Mouse (Mus musculus): ENCODE results near the gene Myh8. TPM values are rescaled to one million over a fixed set of nuclear protein-coding genes. Genes with fewer than 3 reads are reported as not detected.

Myh8 gene
- polyA plus RNA-seq, 1 experiment from 2014 or later, result 1.1 TPM

DNA sequence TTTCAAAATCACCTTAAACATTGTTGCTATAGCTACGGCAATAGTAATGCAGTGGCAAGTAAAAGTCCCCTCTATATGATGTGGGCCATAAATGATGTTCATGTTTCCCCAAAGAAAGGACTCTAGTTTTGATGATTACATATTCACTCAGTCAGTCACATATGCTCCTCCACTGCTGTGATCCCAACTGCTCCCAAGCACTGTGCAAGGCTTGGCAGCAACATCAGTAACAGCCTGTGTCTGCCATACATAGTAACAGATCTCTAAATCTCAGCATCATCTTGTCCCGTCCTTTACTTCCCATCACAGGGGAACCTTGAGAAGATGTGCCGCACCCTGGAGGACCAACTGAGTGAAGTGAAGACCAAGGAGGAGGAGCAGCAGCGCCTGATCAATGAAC lies 23.2 kb upstream of the Myh8 start:
- ATAC-seq (replicated peaks; ENCODE audit: insufficient number of reproducible peaks, low FRiP score, low TSS enrichment, low read depth), result no peak
- no peaks in the 10 kb centered on the region for H3K9me3 ChIP-seq (replicated peaks; ENCODE audit: control insufficient read depth, low read length)
- WGBS, result 97% methylated on average over 4 of the region's 4 CpGs

DNA sequence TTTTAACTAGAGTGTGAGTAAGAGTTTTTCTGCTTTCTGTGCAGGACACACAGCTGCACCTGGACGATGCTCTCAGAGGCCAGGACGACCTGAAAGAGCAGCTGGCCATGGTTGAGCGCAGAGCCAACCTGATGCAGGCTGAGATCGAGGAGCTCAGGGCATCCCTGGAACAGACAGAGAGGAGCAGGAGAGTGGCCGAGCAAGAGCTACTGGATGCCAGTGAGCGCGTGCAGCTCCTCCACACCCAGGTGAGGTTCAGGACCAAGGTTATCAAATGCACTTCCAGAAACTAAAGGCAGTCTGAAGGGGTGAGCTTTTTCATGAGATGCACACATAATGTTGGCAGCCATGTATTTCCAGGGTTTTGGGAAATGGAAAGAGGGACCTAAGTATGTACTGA lies 19.9 kb upstream of the Myh8 start:
- H3K27ac ChIP-seq (replicated peaks; ENCODE audit: low read depth, low read length), result no peak overlapping the region
- H3K36me3 ChIP-seq (replicated peaks; ENCODE audit: control insufficient read depth, insufficient read depth, low read depth, low read length), result no peaks in the 10 kb centered on the region
- H3K4me3 ChIP-seq (ENCODE audit: low read depth, low read length), result no peak overlapping the region
- DNase-seq (ENCODE audit: low spot score) (no peak), ATAC-seq (replicated peaks; ENCODE audit: insufficient number of reproducible peaks, low FRiP score, low TSS enrichment, low read depth) (no peak)
- H3K4me1 ChIP-seq (ENCODE audit: control insufficient read depth, insufficient read depth, low read length), result no peaks in the 10 kb centered on the region
- no peaks in the 10 kb centered on the region for H3K27me3 ChIP-seq (ENCODE audit: control insufficient read depth, insufficient read depth, low read length)
- no peaks in the 10 kb centered on the region for H3K9me3 ChIP-seq (replicated peaks; ENCODE audit: control insufficient read depth, low read length)
- WGBS, result 81% methylated on average over 7 of the region's 7 CpGs
- no peak overlapping the region for H3K4me2 ChIP-seq (ENCODE audit: low read depth, low read length)
- no peak overlapping the region for H3K9ac ChIP-seq (replicated peaks; ENCODE audit: low read length)

More for the DNA sequence above, 23.2 kb upstream of the Myh8 start:
- no peaks in the 10 kb centered on the region for H3K36me3 ChIP-seq (replicated peaks; ENCODE audit: control insufficient read depth, insufficient read depth, low read depth, low read length)
- H3K4me1 ChIP-seq (ENCODE audit: control insufficient read depth, insufficient read depth, low read length), result no peaks in the 10 kb centered on the region
- no peaks in the 10 kb centered on the region for H3K27me3 ChIP-seq (ENCODE audit: control insufficient read depth, insufficient read depth, low read length)
- H3K9ac ChIP-seq (replicated peaks; ENCODE audit: low read length), result no peak overlapping the region
- DNase-seq (ENCODE audit: low spot score), result no peak
- H3K4me3 ChIP-seq (ENCODE audit: low read depth, low read length), result no peak overlapping the region
- no peak overlapping the region for H3K27ac ChIP-seq (replicated peaks; ENCODE audit: low read depth, low read length)
- H3K4me2 ChIP-seq (ENCODE audit: low read depth, low read length), result no peak overlapping the region

DNA sequence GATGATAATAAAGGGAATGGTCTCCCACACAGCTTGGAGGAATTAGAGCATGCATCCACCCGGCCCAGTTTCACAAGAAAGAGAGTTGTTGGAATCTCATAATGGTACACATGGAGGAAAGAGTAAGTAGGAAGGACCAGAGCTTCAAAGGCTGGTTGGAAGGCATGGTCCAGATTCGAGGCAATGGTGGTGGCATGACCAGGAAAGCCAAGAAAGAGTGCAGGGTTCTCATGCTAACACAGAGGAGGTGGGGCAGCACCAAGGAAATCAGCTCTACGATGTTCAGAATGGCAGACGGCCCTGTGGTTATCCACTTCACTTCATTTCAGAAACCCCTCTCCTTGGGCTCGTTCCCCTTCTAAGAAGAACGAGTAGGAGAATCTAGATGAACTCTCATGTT lies 16.0 kb upstream of the Myh8 start:
- no peak overlapping the region for H3K9ac ChIP-seq (replicated peaks; ENCODE audit: low read length)
- H3K27me3 ChIP-seq (ENCODE audit: control insufficient read depth, insufficient read depth, low read length), result no peaks in the 10 kb centered on the region
- 80% methylated on average over 6 of the region's 6 CpGs for WGBS
- no peaks in the 10 kb centered on the region for H3K9me3 ChIP-seq (replicated peaks; ENCODE audit: control insufficient read depth, low read length)
- DNase-seq (ENCODE audit: low spot score), result no peak
- H3K4me1 ChIP-seq (ENCODE audit: control insufficient read depth, insufficient read depth, low read length), result no peaks in the 10 kb centered on the region
- H3K4me2 ChIP-seq (ENCODE audit: low read depth, low read length), result no peak overlapping the region
- H3K4me3 ChIP-seq (ENCODE audit: low read depth, low read length), result no peak overlapping the region
- H3K27ac ChIP-seq (replicated peaks; ENCODE audit: low read depth, low read length), result no peak overlapping the region
- no peaks in the 10 kb centered on the region for H3K36me3 ChIP-seq (replicated peaks; ENCODE audit: control insufficient read depth, insufficient read depth, low read depth, low read length)
- no peak for ATAC-seq (replicated peaks; ENCODE audit: insufficient number of reproducible peaks, low FRiP score, low TSS enrichment, low read depth)

- Histone ChIP-seq H3K27ac (replicated peaks; ENCODE audit: low read depth, low read length) (no peak overlapping the region), H3K4me3 (ENCODE audit: low read depth, low read length) (no peak overlapping the region), H3K27me3 (ENCODE audit: control insufficient read depth, insufficient read depth, low read length) (no peaks in the 10 kb centered on the region), H3K4me1 (ENCODE audit: control insufficient read depth, insufficient read depth, low read length) (no peaks in the 10 kb centered on the region), H3K36me3 (replicated peaks; ENCODE audit: control insufficient read depth, insufficient read depth, low read depth, low read length) (no peaks in the 10 kb centered on the region), H3K4me2 (ENCODE audit: low read depth, low read length) (no peak overlapping the region), H3K9ac (replicated peaks; ENCODE audit: low read length) (no peak overlapping the region), H3K9me3 (replicated peaks; ENCODE audit: control insufficient read depth, low read length) (no peaks in the 10 kb centered on the region)
- 78% methylated on average over 1 of the region's 1 CpGs for WGBS
- no peak for ATAC-seq (replicated peaks; ENCODE audit: insufficient number of reproducible peaks, low FRiP score, low TSS enrichment, low read depth)
- no peak for DNase-seq (ENCODE audit: low spot score)
These were observed 16.5 kb downstream of the Myh8 start for GRCm38 (mm10) chr11:67293440-67293839.

- no peaks in the 10 kb centered on the region for H3K4me1 ChIP-seq (ENCODE audit: control insufficient read depth, insufficient read depth, low read length)
- H3K27me3 ChIP-seq (ENCODE audit: control insufficient read depth, insufficient read depth, low read length), result no peaks in the 10 kb centered on the region
- no peak overlapping the region for H3K4me2 ChIP-seq (ENCODE audit: low read depth, low read length)
- no peaks in the 10 kb centered on the region for H3K36me3 ChIP-seq (replicated peaks; ENCODE audit: control insufficient read depth, insufficient read depth, low read depth, low read length)
- ATAC-seq (replicated peaks; ENCODE audit: insufficient number of reproducible peaks, low FRiP score, low TSS enrichment, low read depth) (no peak), DNase-seq (ENCODE audit: low spot score) (peak; percentile 30)
- H3K4me3 ChIP-seq (ENCODE audit: low read depth, low read length), result no peak overlapping the region
- H3K9me3 ChIP-seq (replicated peaks; ENCODE audit: control insufficient read depth, low read length), result no peaks in the 10 kb centered on the region
- no peak overlapping the region for H3K9ac ChIP-seq (replicated peaks; ENCODE audit: low read length)
- H3K27ac ChIP-seq (replicated peaks; ENCODE audit: low read depth, low read length), result no peak overlapping the region
- 49% methylated on average over 15 of the region's 15 CpGs for WGBS
These were observed 37.0 kb downstream of the Myh8 start for GRCm38 (mm10) chr11:67313733-67314452.

DNA sequence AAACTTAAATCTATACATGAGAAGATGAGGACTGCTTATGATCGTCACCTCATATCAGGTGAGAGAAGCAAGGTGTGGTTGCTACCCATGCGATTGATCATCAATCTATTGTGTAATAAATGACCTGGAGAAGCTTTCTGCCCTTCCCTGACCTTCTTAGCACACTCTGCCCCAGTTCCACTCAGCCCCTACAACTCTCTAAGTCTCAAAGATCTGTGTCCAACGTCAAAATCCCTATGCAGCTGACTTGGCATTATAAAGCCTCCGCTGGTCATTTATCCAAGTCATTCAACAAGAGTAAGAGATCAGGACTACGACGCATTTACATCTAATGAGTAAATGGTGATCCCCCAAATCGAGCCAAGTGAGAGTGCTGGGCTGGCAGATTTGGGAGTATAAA lies 44.4 kb downstream of the Myh8 start, which contains the start of gene Myh13:
Gene Myh13, plus strand, starts transcription at position 301 of the 400 bp plus-strand sequence.
- no peaks in the 10 kb centered on the region for H3K36me3 ChIP-seq (replicated peaks; ENCODE audit: control insufficient read depth, insufficient read depth, low read depth, low read length)
- H3K27me3 ChIP-seq (ENCODE audit: control insufficient read depth, insufficient read depth, low read length), result no peaks in the 10 kb centered on the region
- H3K4me3 ChIP-seq (ENCODE audit: low read depth, low read length), result no peak within 1 kb of the TSS
- no peak within 1 kb of the TSS for H3K4me2 ChIP-seq (ENCODE audit: low read depth, low read length)
- 84% methylated on average over 7 of the region's 7 CpGs for WGBS
- no peak within 1 kb of the TSS for H3K9ac ChIP-seq (replicated peaks; ENCODE audit: low read length)
- ATAC-seq (replicated peaks; ENCODE audit: insufficient number of reproducible peaks, low FRiP score, low TSS enrichment, low read depth), result no peak
- DNase-seq (ENCODE audit: low spot score), result no peak
- H3K27ac ChIP-seq (replicated peaks; ENCODE audit: low read depth, low read length), result no peak within 1 kb of the TSS
- H3K9me3 ChIP-seq (replicated peaks; ENCODE audit: control insufficient read depth, low read length), result no peaks in the 10 kb centered on the region
- no peaks in the 10 kb centered on the region for H3K4me1 ChIP-seq (ENCODE audit: control insufficient read depth, insufficient read depth, low read length)

GRCm38 (mm10) chr11:67326536-67326935 lies 49.6 kb downstream of the Myh8 start:
- WGBS, result 70% methylated on average over 2 of the region's 2 CpGs
- Histone ChIP-seq H3K4me1 (ENCODE audit: control insufficient read depth, insufficient read depth, low read length) (no peaks in the 10 kb centered on the region), H3K27ac (replicated peaks; ENCODE audit: low read depth, low read length) (no peak overlapping the region), H3K9me3 (replicated peaks; ENCODE audit: control insufficient read depth, low read length) (no peaks in the 10 kb centered on the region), H3K36me3 (replicated peaks; ENCODE audit: control insufficient read depth, insufficient read depth, low read depth, low read length) (no peaks in the 10 kb centered on the region), H3K4me2 (ENCODE audit: low read depth, low read length) (no peak overlapping the region), H3K27me3 (ENCODE audit: control insufficient read depth, insufficient read depth, low read length) (no peaks in the 10 kb centered on the region), H3K4me3 (ENCODE audit: low read depth, low read length) (no peak overlapping the region), H3K9ac (replicated peaks; ENCODE audit: low read length) (no peak overlapping the region)
- ATAC-seq (replicated peaks; ENCODE audit: insufficient number of reproducible peaks, low FRiP score, low TSS enrichment, low read depth) (no peak), DNase-seq (ENCODE audit: low spot score) (no peak)

- ATAC-seq (replicated peaks; ENCODE audit: insufficient number of reproducible peaks, low FRiP score, low TSS enrichment, low read depth) (no peak), DNase-seq (ENCODE audit: low spot score) (no peak)
- no peaks in the 10 kb centered on the region for H3K36me3 ChIP-seq (replicated peaks; ENCODE audit: control insufficient read depth, insufficient read depth, low read depth, low read length)
- no peak overlapping the region for H3K4me2 ChIP-seq (ENCODE audit: low read depth, low read length)
- H3K4me3 ChIP-seq (ENCODE audit: low read depth, low read length), result no peak overlapping the region
- no peaks in the 10 kb centered on the region for H3K27me3 ChIP-seq (ENCODE audit: control insufficient read depth, insufficient read depth, low read length)
- H3K9me3 ChIP-seq (replicated peaks; ENCODE audit: control insufficient read depth, low read length), result no peaks in the 10 kb centered on the region
- H3K4me1 ChIP-seq (ENCODE audit: control insufficient read depth, insufficient read depth, low read length), result no peaks in the 10 kb centered on the region
- WGBS, result 53% methylated on average over 3 of the region's 3 CpGs
- no peak overlapping the region for H3K9ac ChIP-seq (replicated peaks; ENCODE audit: low read length)
- no peak overlapping the region for H3K27ac ChIP-seq (replicated peaks; ENCODE audit: low read depth, low read length)
These were observed 67.6 kb downstream of the Myh8 start for GRCm38 (mm10) chr11:67344556-67344955.
